Mouse (Mus musculus) heart, postnatal 0 days (tissue): ENCODE measurements around the gene Mapk8ip1. TPM values are rescaled to one million over a fixed set of nuclear protein-coding genes. Genes with fewer than 3 reads are reported as not detected.

Experiments
- ATAC-seq: fragments of 200-750 bp; cut with Nextera tagmentation; 2 replicates; pipeline ENCODE4 v1.8.0; 2017; ENCODE audit warnings: low read depth, moderate number of reproducible peaks, moderate library complexity; ENCODE audit not compliant: insufficient read depth
- DNase-seq: peaks from one replicate; pipeline ENCODE4 v3.0.0-alpha.2; 2016; ENCODE audit warnings: low spot score
- H3K27ac ChIP-seq: fragments of 300-500 bp; sonication (generic); 2 replicates; pipeline ENCODE4 v1.5.1; 2014; ENCODE audit warnings: low read depth, mild to moderate bottlenecking
- H3K27me3 ChIP-seq: fragments of 300-500 bp; sonication (generic); 2 replicates; pipeline ENCODE4 v1.6.1; 2014; ENCODE audit warnings: low read length, mixed read lengths; ENCODE audit not compliant: control insufficient read depth, insufficient read depth
- H3K36me3 ChIP-seq: fragments of 300-500 bp; sonication (generic); replicated peaks from 2 replicates; pipeline ENCODE4 v1.6.1; 2014; ENCODE audit warnings: low read length, mixed read lengths; ENCODE audit not compliant: control insufficient read depth, insufficient read depth
- H3K4me1 ChIP-seq: fragments of 300-500 bp; sonication (generic); 2 replicates; pipeline ENCODE4 v1.6.1; 2014; ENCODE audit warnings: antibody characterized with exemption; ENCODE audit not compliant: control insufficient read depth, insufficient read depth
- H3K4me2 ChIP-seq: fragments of 300-500 bp; sonication (generic); 2 replicates; pipeline ENCODE4 v1.6.1; 2014; ENCODE audit warnings: low read depth, mild to moderate bottlenecking, low read length, moderate library complexity
- H3K4me3 ChIP-seq: fragments of 300-500 bp; sonication (generic); 2 replicates; pipeline ENCODE4 v1.5.1; 2014; ENCODE audit warnings: low read depth, low read length
- H3K9ac ChIP-seq: fragments of 300-500 bp; sonication (generic); replicated peaks from 2 replicates; pipeline ENCODE4 v1.6.1; 2014; ENCODE audit warnings: low read depth, low read length, mixed read lengths
- H3K9me3 ChIP-seq: fragments of 300-500 bp; sonication (generic); replicated peaks from 2 replicates; pipeline ENCODE4 v1.6.1; 2016; ENCODE audit warnings: low read length; ENCODE audit not compliant: control insufficient read depth
- CTCF ChIP-seq: IDR thresholded peaks from 2 replicates; pipeline ENCODE4 v1.5.1; 2016; ENCODE audit warnings: antibody characterized with exemption, control low read depth, low read depth
- EP300 ChIP-seq: IDR thresholded peaks from 2 replicates; pipeline ENCODE4 v1.6.1; 2016; ENCODE audit warnings: antibody characterized with exemption, low read depth
- WGBS: fragments of 180-500 bp; shearing (Covaris S2); extraction: QIAGEN DNeasy Blood & Tissue Kit; methylation state at CpG from one replicate; pipeline ENCODE4 v1.1.7; 2014; 5-methylcytosine and 5-hydroxymethylcytosine counted together
- polyA plus RNA-seq: library from polyadenylated mRNA; unstranded; fragments of >200 nt; fragmentation: Nextera tagmentation; extraction: Ambion mirVana; gene quantifications from 2 replicates; pipeline ENCODE4 v1.2.1, GENCODE M21; 2015
- total RNA-seq: library from RNA; depleted of rRNA; stranded (reverse); fragments of >200 nt; gene quantifications from 2 replicates; pipeline ENCODE4 v1.2.3, GENCODE M21; 2014; ENCODE audit warnings: low replicate concordance; rRNA removed

Gene Mapk8ip1
- total RNA-seq: 5.6 and 8.4 TPM in 2 replicates
- polyA plus RNA-seq: 2.7 and 3.1 TPM in 2 replicates

DNA sequence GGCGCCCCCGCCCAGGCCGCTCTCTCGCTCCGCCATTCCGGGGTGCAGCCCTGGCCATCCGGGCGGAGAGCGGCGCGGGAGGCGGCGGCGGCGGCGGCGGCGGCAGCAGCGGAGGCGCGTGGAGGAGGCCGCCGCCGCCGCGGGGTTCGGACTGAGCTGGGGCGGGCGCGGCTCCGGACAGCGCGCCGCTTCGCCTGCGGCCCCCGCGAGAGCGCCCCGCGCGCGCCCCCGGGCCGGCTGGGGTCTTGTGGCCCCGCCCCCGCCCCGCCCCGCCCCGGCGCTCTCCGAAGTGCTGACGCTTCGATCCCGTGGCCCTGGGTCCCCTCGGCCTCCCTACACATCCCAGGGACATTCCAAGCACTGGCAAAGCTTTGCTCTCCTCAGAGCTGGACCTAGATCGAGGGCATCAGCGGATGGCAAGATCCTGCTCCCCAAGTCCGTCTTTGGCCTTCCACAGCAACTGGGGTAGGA, at the start of gene Mapk8ip1:
Gene Mapk8ip1 (minus strand): TSS at position 173 of the 471 bp plus-strand sequence.
- peak; percentile 72 for ATAC-seq
- Histone ChIP-seq H3K4me3 (peak within 1 kb of the TSS; percentile 54), H3K4me2 (peak within 1 kb of the TSS; percentile 79), H3K9ac (peak within 1 kb of the TSS; percentile 38), H3K9me3 (no peaks in the 10 kb centered on the region), H3K36me3 (peaks cover 23% of the 10 kb centered on the region), H3K4me1 (no peaks in the 10 kb centered on the region), H3K27ac (no peak within 1 kb of the TSS), H3K27me3 (peaks cover 9% of the 10 kb centered on the region)
- no peak for DNase-seq
- TF ChIP-seq CTCF (no peak), EP300 (no peak)
- 7% methylated on average over 29 of the region's 59 CpGs for WGBS

DNA sequence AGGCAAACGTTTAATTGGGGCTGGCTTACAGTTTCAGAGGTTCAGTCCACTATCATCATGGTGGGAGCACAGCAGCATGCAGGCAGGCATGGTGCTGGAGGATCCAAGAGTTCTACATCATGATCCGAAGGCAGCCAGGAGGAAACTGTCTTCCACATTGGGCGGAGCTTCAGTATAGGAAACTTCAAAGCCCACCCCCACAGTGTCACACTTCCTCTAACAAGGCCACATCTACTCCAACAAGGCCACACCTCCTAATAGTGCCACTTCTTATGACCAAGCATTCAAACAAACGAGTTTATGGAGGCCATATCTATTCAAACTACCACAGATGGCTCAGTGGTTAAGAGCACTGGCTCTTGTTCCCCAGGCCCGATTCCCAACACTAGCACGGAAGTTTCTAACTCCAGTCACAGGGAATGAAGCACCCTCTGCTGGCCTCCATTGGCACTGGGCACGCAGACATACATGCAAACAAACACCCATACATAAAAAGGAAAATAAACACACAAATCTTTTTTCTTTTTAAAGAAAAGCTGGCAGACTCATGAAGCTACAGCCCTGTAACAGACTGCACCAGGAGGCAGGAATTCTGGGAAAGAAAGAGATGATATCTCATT, 46.2 kb upstream of the Mapk8ip1 start:
- Histone ChIP-seq H3K27ac (no peak overlapping the region), H3K27me3 (no peaks in the 10 kb centered on the region), H3K9ac (no peak overlapping the region), H3K4me2 (no peak overlapping the region), H3K4me3 (no peak overlapping the region), H3K4me1 (no peaks in the 10 kb centered on the region), H3K36me3 (no peaks in the 10 kb centered on the region), H3K9me3 (no peaks in the 10 kb centered on the region)
- ATAC-seq: no peak
- DNase-seq: no peak
- no peak for TF ChIP-seq EP300
- WGBS: 63% methylated on average over 7 of the region's 7 CpGs

DNA sequence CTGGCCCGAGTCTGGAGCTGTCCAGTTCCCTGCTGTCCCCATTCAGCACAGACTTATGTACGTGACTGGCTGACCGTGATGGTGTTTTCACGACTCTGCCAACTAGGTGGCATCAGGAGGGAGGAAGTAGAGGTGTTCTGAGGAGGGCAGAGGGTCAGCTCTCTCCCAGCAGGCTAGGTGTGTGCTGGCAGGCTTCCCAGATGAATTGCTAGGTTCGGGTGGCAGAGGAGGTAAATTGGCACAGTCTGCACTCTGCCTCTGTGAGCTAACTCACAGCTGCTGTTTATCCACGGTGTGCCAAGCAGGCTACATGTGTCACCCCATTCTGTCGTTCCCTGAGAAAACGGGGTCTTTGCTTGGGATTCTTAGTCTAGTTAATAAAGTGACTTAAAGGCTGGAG, 45.6 kb upstream of the Mapk8ip1 start:
- H3K9me3 ChIP-seq: no peaks in the 10 kb centered on the region

DNA sequence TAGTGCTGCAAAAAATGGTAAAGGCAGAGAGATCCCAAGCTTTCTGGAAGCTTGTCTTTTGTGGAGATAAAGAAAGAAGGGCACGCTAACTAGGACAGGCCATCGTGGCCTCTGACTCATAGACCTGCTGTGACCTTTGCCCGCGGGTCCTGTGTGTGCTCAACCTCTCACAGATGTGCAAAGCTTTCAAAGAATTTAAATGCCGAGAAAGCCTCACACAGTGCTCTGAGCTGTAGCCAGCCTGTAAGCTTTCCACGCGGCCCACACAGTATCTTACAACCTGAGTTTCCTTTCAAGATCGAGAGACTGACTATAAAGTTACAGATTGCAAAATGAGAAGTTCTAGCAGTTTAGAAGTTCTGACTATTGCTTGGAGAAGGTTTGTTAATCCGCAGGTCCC, 44.8 kb upstream of the Mapk8ip1 start:
- Histone ChIP-seq H3K9me3 (no peaks in the 10 kb centered on the region), H3K36me3 (no peaks in the 10 kb centered on the region), H3K9ac (no peak overlapping the region), H3K27ac (no peak overlapping the region), H3K4me3 (no peak overlapping the region), H3K4me2 (no peak overlapping the region), H3K4me1 (no peaks in the 10 kb centered on the region), H3K27me3 (no peaks in the 10 kb centered on the region)
- no peak for DNase-seq
- 53% methylated on average over 9 of the region's 9 CpGs for WGBS
- no peak for ATAC-seq
- TF ChIP-seq CTCF (no peak), EP300 (no peak)

More for the DNA sequence above, 45.6 kb upstream of the Mapk8ip1 start:
- 63% methylated on average over 8 of the region's 8 CpGs for WGBS
- Histone ChIP-seq H3K9ac (no peak overlapping the region), H3K4me2 (no peak overlapping the region), H3K36me3 (no peaks in the 10 kb centered on the region), H3K4me1 (no peaks in the 10 kb centered on the region), H3K27ac (no peak overlapping the region), H3K4me3 (no peak overlapping the region), H3K27me3 (no peaks in the 10 kb centered on the region)
- TF ChIP-seq CTCF (no peak), EP300 (no peak)
- no peak for ATAC-seq
- no peak for DNase-seq

DNA sequence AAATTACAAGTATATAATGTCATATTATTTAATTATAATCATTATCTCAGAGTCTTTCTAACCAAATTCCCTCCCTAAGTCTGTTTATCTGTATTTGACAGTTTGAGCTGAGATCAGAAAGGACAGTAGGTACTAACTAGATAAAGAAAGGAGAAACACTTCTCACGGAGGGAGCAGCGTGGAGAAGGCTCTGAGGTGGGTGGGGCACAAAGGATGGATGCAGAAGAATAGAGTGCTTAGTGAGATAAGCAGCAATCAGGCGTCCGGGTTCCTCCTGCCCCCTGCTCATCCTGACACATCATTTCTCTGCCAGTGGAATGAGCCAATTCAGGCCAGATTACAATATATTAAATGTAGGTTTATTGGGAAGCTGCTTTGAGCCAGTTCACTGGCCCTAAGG, 43.3 kb upstream of the Mapk8ip1 start:
- TF ChIP-seq CTCF (no peak), EP300 (no peak)
- DNase-seq (no peak), ATAC-seq (no peak)
- Histone ChIP-seq H3K4me3 (no peak overlapping the region), H3K36me3 (no peaks in the 10 kb centered on the region), H3K27ac (no peak overlapping the region), H3K9me3 (no peaks in the 10 kb centered on the region), H3K4me2 (no peak overlapping the region), H3K27me3 (no peaks in the 10 kb centered on the region), H3K9ac (no peak overlapping the region), H3K4me1 (no peaks in the 10 kb centered on the region)
- WGBS: 18% methylated on average over 4 of the region's 4 CpGs

DNA sequence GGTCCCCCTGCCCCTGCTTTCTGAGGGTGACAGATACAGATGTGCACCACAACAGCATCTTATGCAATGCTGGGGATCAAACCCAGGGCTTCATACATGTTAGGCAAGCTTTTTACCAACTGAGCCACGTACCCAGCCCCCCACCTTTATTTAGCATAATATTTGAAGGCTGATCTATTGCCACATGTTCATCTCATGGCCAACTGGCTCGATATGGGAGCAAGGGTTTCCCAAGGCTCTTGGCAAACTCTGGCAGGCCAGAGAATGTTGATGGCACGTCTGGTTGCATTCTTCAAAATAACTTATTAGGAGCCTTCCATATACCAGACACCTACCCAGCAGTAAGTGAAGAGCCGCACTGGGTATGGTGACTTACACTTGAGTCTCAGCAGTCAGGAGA, 42.2 kb upstream of the Mapk8ip1 start:
- DNase-seq (no peak), ATAC-seq (no peak)
- TF ChIP-seq EP300: no peak
- Histone ChIP-seq H3K36me3 (no peaks in the 10 kb centered on the region), H3K4me3 (no peak overlapping the region), H3K9ac (no peak overlapping the region), H3K27ac (no peak overlapping the region), H3K27me3 (no peaks in the 10 kb centered on the region), H3K4me1 (no peaks in the 10 kb centered on the region), H3K4me2 (no peak overlapping the region), H3K9me3 (no peaks in the 10 kb centered on the region)
- WGBS: 81% methylated on average over 4 of the region's 4 CpGs
